Comparison of ENCODE assay signal across 12 mouse cellular contexts in genomic region chr11:103144309-103145285, GRCm38 (mm10). TPM values are rescaled to one million over a fixed set of nuclear protein-coding genes. Genes with fewer than 3 reads are reported as not detected.
DNase-seq lines count a peak whose midpoint lies in the region; ATAC-seq lines count a peak whose summit lies in the region.
"Had no signal": no experiment of that assay in that cellular context is flagged by ENCODE, and none has a peak within 500 bp of the region (broad histone marks: within the 10 kb centered on the region; RNA-seq: fewer than 3 reads in every experiment).

No protein-coding gene starts in this region.

- peak; percentile 65 for DNase-seq in adrenal gland, adult 2 months
- no peak for DNase-seq in adrenal gland, adult 18-20 months (ENCODE audit: low spot score in 2 of 2)
- DNase-seq in left cerebral cortex, postnatal 4 days = peak; percentile 43
- no peak for DNase-seq in left cerebral cortex, postnatal 36 days (ENCODE audit: low spot score in 2 of 2)
- DNase-seq in thymus, postnatal 14 days = no peak
- no peak for DNase-seq in urinary bladder, postnatal 10 days (ENCODE audit: low spot score)
- DNase-seq: B cell, adult 2 months; thymus, postnatal 25 days had no signal

- peak overlapping the region; percentile 58 for H3K27ac ChIP-seq in embryonic facial prominence, embryonic 15.5 days (replicated peaks)
- H3K27ac ChIP-seq in liver, embryonic 15.5 days (replicated peaks) = peak overlapping the region; percentile 21; the same call in 1 of the 2 replicates
- H3K27ac ChIP-seq: neural tube, embryonic 13.5 days had no signal

- ATAC-seq in embryonic facial prominence, embryonic 15.5 days (ENCODE audit: insufficient number of reproducible peaks, low FRiP score, low TSS enrichment, low read depth) = no peak
- no peak for ATAC-seq in liver, embryonic 15.5 days (ENCODE audit: insufficient read depth)

- WGBS in embryonic facial prominence, embryonic 15.5 days = 35% methylated on average over 12 of the region's 12 CpGs
- 41% methylated on average over 12 of the region's 12 CpGs for WGBS in liver, embryonic 15.5 days (ENCODE audit: insufficient replicate concordance)

- intact Hi-C loops in left cerebral cortex, postnatal 4 days (cut with DNase I) = no loop called here
- intact Hi-C loops in left cerebral cortex, postnatal 36 days (cut with DNase I) = loop anchor here (5.0 kb wide), 1 partner anchor 42 kb away; the partner anchor contains the start of genes Acbd4 and Plcd3

- H3K4me1 ChIP-seq in embryonic facial prominence, embryonic 15.5 days = peaks cover 44% of the 10 kb centered on the region
- H3K4me1 ChIP-seq in liver, embryonic 15.5 days (replicated peaks) = peaks cover 60% of the 10 kb centered on the region

- no peaks in the 10 kb centered on the region for H3K27me3 ChIP-seq in embryonic facial prominence, embryonic 15.5 days
- H3K27me3 ChIP-seq in liver, embryonic 15.5 days = no peaks in the 10 kb centered on the region
- H3K27me3 ChIP-seq: neural tube, embryonic 13.5 days had no signal

- no peaks in the 10 kb centered on the region for H3K9me3 ChIP-seq in embryonic facial prominence, embryonic 15.5 days (replicated peaks)
- no peaks in the 10 kb centered on the region for H3K9me3 ChIP-seq in liver, embryonic 15.5 days (replicated peaks)
- H3K9me3 ChIP-seq: neural tube, embryonic 13.5 days had no signal

- H3K4me3 ChIP-seq in embryonic facial prominence, embryonic 15.5 days (replicated peaks) = no peak overlapping the region
- no peak overlapping the region for H3K4me3 ChIP-seq in liver, embryonic 15.5 days (replicated peaks)
- H3K4me3 ChIP-seq: erythroblast, embryonic 14.5 days; neural tube, embryonic 13.5 days had no signal

- no peaks in the 10 kb centered on the region for H3K36me3 ChIP-seq in embryonic facial prominence, embryonic 15.5 days
- peaks cover 3% of the 10 kb centered on the region for H3K36me3 ChIP-seq in liver, embryonic 15.5 days (replicated peaks)

- no peak overlapping the region for H3K4me2 ChIP-seq in embryonic facial prominence, embryonic 15.5 days (replicated peaks)
- no peak overlapping the region for H3K4me2 ChIP-seq in liver, embryonic 15.5 days
- H3K4me2 ChIP-seq: neural tube, embryonic 13.5 days had no signal

- H3K9ac ChIP-seq in embryonic facial prominence, embryonic 15.5 days = no peak overlapping the region
- no peak overlapping the region for H3K9ac ChIP-seq in liver, embryonic 15.5 days
- H3K9ac ChIP-seq: neural tube, embryonic 13.5 days had no signal

RNA-seq across cellular contexts. Expression of gene Hexim2, which starts 12.4 kb away (rescaled TPM):
- total RNA-seq in adrenal gland, adult 2 months (2021) = 1 to 10 TPM; 2.8 to 7.0 TPM
- 3.3 and 4.5 TPM in 2 replicates for polyA plus RNA-seq in adrenal gland, adult 2 months (2012; rRNA removed)
- 1 to 10 TPM; 2.8 to 5.6 TPM for total RNA-seq in adrenal gland, adult 18-20 months (2021)
- 10 to 100 TPM; 19.0 to 24.2 TPM for total RNA-seq in left cerebral cortex, postnatal 4 days (2021)
- 10 to 100 TPM; 13.2 to 16.6 TPM for total RNA-seq in left cerebral cortex, postnatal 36 days (2021)
- polyA plus RNA-seq in embryonic facial prominence, embryonic 15.5 days (2015; fragmentation: Nextera tagmentation; extraction: Ambion mirVana) = 14.0 and 14.1 TPM in 2 replicates
- polyA plus RNA-seq in liver, embryonic 15.5 days (2015; fragmentation: Nextera tagmentation; extraction: Ambion mirVana) = 4.2 and 4.7 TPM in 2 replicates

RNA-seq across cellular contexts. Expression of gene Fmnl1, which starts 26.3 kb away (rescaled TPM):
- 10 to 100 TPM; 18.9 to 24.2 TPM for total RNA-seq in adrenal gland, adult 2 months (2021)
- polyA plus RNA-seq in adrenal gland, adult 2 months (2012; rRNA removed) = 16.3 and 19.2 TPM in 2 replicates
- total RNA-seq in adrenal gland, adult 18-20 months (2021) = 10 to 100 TPM; 19.8 to 20.9 TPM
- total RNA-seq in left cerebral cortex, postnatal 4 days (2021) = 10 to 100 TPM; 34.8 to 39.1 TPM
- total RNA-seq in left cerebral cortex, postnatal 36 days (2021) = 100 to 1,000 TPM; 129 to 172 TPM
- 2.7 TPM in 2 replicates for polyA plus RNA-seq in embryonic facial prominence, embryonic 15.5 days (2015; fragmentation: Nextera tagmentation; extraction: Ambion mirVana)
- polyA plus RNA-seq in liver, embryonic 15.5 days (2015; fragmentation: Nextera tagmentation; extraction: Ambion mirVana) = 5.7 and 6.2 TPM in 2 replicates

RNA-seq across cellular contexts. Expression of gene Hexim1, which starts 28.6 kb away (rescaled TPM):
- total RNA-seq in adrenal gland, adult 2 months (2021) = 10 to 100 TPM; 70.9 to 83.7 TPM
- 15.7 and 16.5 TPM in 2 replicates for polyA plus RNA-seq in adrenal gland, adult 2 months (2012; rRNA removed)
- 10 to 100 TPM; 71.1 to 83.3 TPM for total RNA-seq in adrenal gland, adult 18-20 months (2021)
- total RNA-seq in left cerebral cortex, postnatal 4 days (2021) = 10 to 100 TPM; 22.9 to 23.2 TPM
- 10 to 100 TPM; 42.8 to 51.6 TPM for total RNA-seq in left cerebral cortex, postnatal 36 days (2021)
- polyA plus RNA-seq in embryonic facial prominence, embryonic 15.5 days (2015; fragmentation: Nextera tagmentation; extraction: Ambion mirVana) = 5.9 and 6.1 TPM in 2 replicates
- 1.8 and 1.9 TPM in 2 replicates for polyA plus RNA-seq in liver, embryonic 15.5 days (2015; fragmentation: Nextera tagmentation; extraction: Ambion mirVana)

RNA-seq across cellular contexts. Expression of gene Acbd4, which starts 43.1 kb away (rescaled TPM):
- 100 to 1,000 TPM in 1 of 2 experiments, 10 to 100 TPM in 1; 88.4 to 175 TPM for total RNA-seq in adrenal gland, adult 2 months (2021)
- polyA plus RNA-seq in adrenal gland, adult 2 months (2012; rRNA removed) = 70.3 and 91.9 TPM in 2 replicates
- total RNA-seq in adrenal gland, adult 18-20 months (2021) = 100 to 1,000 TPM; 116 to 169 TPM
- 10 to 100 TPM; 31.7 to 41.3 TPM for total RNA-seq in left cerebral cortex, postnatal 4 days (2021)
- total RNA-seq in left cerebral cortex, postnatal 36 days (2021) = 10 to 100 TPM; 72.3 to 80.3 TPM
- 23.4 and 27.9 TPM in 2 replicates for polyA plus RNA-seq in embryonic facial prominence, embryonic 15.5 days (2015; fragmentation: Nextera tagmentation; extraction: Ambion mirVana)
- 60.6 and 60.9 TPM in 2 replicates for polyA plus RNA-seq in liver, embryonic 15.5 days (2015; fragmentation: Nextera tagmentation; extraction: Ambion mirVana)

RNA-seq across cellular contexts. Expression of gene Plcd3, which starts 43.1 kb away (rescaled TPM):
- total RNA-seq in adrenal gland, adult 2 months (2021) = 10 to 100 TPM in 1 of 2 experiments, 1 to 10 TPM in 1; 6.3 to 14.3 TPM
- 21.4 and 24.7 TPM in 2 replicates for polyA plus RNA-seq in adrenal gland, adult 2 months (2012; rRNA removed)
- total RNA-seq in adrenal gland, adult 18-20 months (2021) = 10 to 100 TPM in 1 of 2 experiments, 1 to 10 TPM in 1; 6.6 to 12.0 TPM
- total RNA-seq in left cerebral cortex, postnatal 4 days (2021) = 10 to 100 TPM; 11.1 to 13.8 TPM
- 10 to 100 TPM; 16.1 to 19.3 TPM for total RNA-seq in left cerebral cortex, postnatal 36 days (2021)
- 7.6 and 9.0 TPM in 2 replicates for polyA plus RNA-seq in embryonic facial prominence, embryonic 15.5 days (2015; fragmentation: Nextera tagmentation; extraction: Ambion mirVana)
- 0.31 and 0.45 TPM in 2 replicates for polyA plus RNA-seq in liver, embryonic 15.5 days (2015; fragmentation: Nextera tagmentation; extraction: Ambion mirVana)

Comparison
In these comparisons a context has a peak if more than half of its experiments do, and no peak if none do; other contexts are left out.
1. DNase-seq: peak in adrenal gland, adult 2 months (single experiment) and left cerebral cortex, postnatal 4 days (single experiment); none in adrenal gland, adult 18-20 months (0 of 2), left cerebral cortex, postnatal 36 days (0 of 2), thymus, postnatal 14 days (single experiment) and urinary bladder, postnatal 10 days (single experiment).